ENCODE assay signal across 8 mouse cellular contexts in the genomic region with DNA sequence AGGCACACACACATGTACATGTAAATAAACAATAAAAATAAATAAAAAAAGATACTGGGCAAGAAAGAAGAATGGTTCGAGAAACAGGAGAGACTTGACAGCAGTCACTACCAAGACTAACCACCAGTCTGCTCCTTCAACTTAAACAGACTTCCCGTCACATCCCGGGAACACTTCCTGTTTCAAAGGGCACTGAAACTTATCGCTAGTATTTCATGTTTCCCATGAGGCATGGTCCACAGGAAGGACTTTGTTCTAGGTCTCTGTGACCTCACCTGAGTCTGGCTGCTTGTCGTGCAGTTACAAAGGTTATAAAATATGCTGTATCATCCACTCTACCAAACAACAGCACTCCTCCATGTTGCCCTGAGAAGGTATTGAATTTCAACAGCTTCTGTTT. TPM values are rescaled to one million over a fixed set of nuclear protein-coding genes. Genes with fewer than 3 reads are reported as not detected.
DNase-seq lines count a peak whose midpoint lies in the region; ATAC-seq and TF ChIP-seq lines count a peak whose summit lies in the region.

No protein-coding gene starts in this region.

- 58% methylated on average over 5 of the region's 5 CpGs for WGBS in heart, embryonic 13.5 days
- 61% methylated on average over 5 of the region's 5 CpGs for WGBS in heart, embryonic 10.5 days
- WGBS in liver, embryonic 15.5 days (ENCODE audit: insufficient replicate concordance) = 21% methylated on average over 5 of the region's 5 CpGs

- in situ Hi-C loops in CH12.LX (cut with MboI; ENCODE audit: low pct_ligation_motif_present, low pct_unique_long_range_greater_than_20kb, low sequenced_read_pairs) = no loop called here

- H3K27me3 ChIP-seq in heart, embryonic 13.5 days (replicated peaks) = no peaks in the 10 kb centered on the region
- H3K27me3 ChIP-seq in heart, embryonic 10.5 days (ENCODE audit: insufficient read depth, poor library complexity, severe bottlenecking) = no peaks in the 10 kb centered on the region
- H3K27me3 ChIP-seq in CH12.LX (replicated peaks) = no peaks in the 10 kb centered on the region
- H3K27me3 ChIP-seq in liver, embryonic 15.5 days = no peaks in the 10 kb centered on the region

- H3K79me2 ChIP-seq in CH12.LX (replicated peaks; ENCODE audit: control insufficient read depth, extremely low read depth, insufficient read depth, poor library complexity, severe bottlenecking) = peaks cover 10% of the 10 kb centered on the region

- no peak for TF ChIP-seq RAD21 in CH12.LX (IDR thresholded peaks at IDR 0.05; ENCODE audit: low read depth, low read length)

- no peaks in the 10 kb centered on the region for H3K9me3 ChIP-seq in heart, embryonic 13.5 days
- no peaks in the 10 kb centered on the region for H3K9me3 ChIP-seq in heart, embryonic 10.5 days
- no peaks in the 10 kb centered on the region for H3K9me3 ChIP-seq in CH12.LX (replicated peaks; ENCODE audit: low read length)
- no peaks in the 10 kb centered on the region for H3K9me3 ChIP-seq in liver, embryonic 15.5 days (replicated peaks)

- peak; percentile 30; the same call in 1 of the 2 replicates for TF ChIP-seq POLR2A in CH12.LX (IDR thresholded peaks at IDR 0.05; ENCODE audit: low read depth, low read length)

- ATAC-seq in heart, embryonic 13.5 days (ENCODE audit: extremely low read depth, insufficient number of reproducible peaks, low FRiP score, low TSS enrichment) = no peak
- no peak for ATAC-seq in liver, embryonic 15.5 days (ENCODE audit: insufficient read depth)

- dilution Hi-C loops in CH12.LX (cut with MboI; ENCODE audit: extremely low pct_ligation_motif_present, extremely low pct_unique_long_range_greater_than_20kb, low sequenced_read_pairs) = no loop called here

- TF ChIP-seq EP300 in CH12.LX (IDR thresholded peaks at IDR 0.05; ENCODE audit: low read length) = no peak

- DNase-seq in heart, embryonic 10.5 days (ENCODE audit: low spot score) = no peak
- DNase-seq in CH12.LX (ENCODE audit: extremely low read depth) = peak; percentile 50
- peak; percentile 39 for DNase-seq in induced T-regulatory cell, adult 2 months (ENCODE audit: low read depth)
- DNase-seq in cerebellum, postnatal 36 days = no peak
- no peak for DNase-seq in T-cell, adult 2 months (ENCODE audit: low spot score)
- no peak for DNase-seq in heart, adult 8-10 months (ENCODE audit: low spot score)

- no peak overlapping the region for H3K9ac ChIP-seq in heart, embryonic 13.5 days
- H3K9ac ChIP-seq in CH12.LX (ENCODE audit: insufficient read depth, low read depth) = peak overlapping the region; percentile 63
- no peak overlapping the region for H3K9ac ChIP-seq in liver, embryonic 15.5 days

- 0 out of 2 replicates have a peak overlapping the region, but pooled peaks have one; percentile 28 for H3K27ac ChIP-seq in heart, embryonic 13.5 days (replicated peaks)
- no peak overlapping the region for H3K27ac ChIP-seq in heart, embryonic 10.5 days
- peak overlapping the region; percentile 59 for H3K27ac ChIP-seq in CH12.LX (ENCODE audit: insufficient read depth, low read depth)
- H3K27ac ChIP-seq in liver, embryonic 15.5 days (replicated peaks) = peak overlapping the region; percentile 60

- H3K4me1 ChIP-seq in heart, embryonic 13.5 days = peaks cover 31% of the 10 kb centered on the region
- peaks cover 16% of the 10 kb centered on the region for H3K4me1 ChIP-seq in heart, embryonic 10.5 days
- H3K4me1 ChIP-seq in CH12.LX (ENCODE audit: control insufficient read depth in 1 of 2, insufficient read depth in 2 of 2) = peaks cover 14 to 40% of the 10 kb centered on the region in 2 experiments
- peaks cover 49% of the 10 kb centered on the region for H3K4me1 ChIP-seq in liver, embryonic 15.5 days (replicated peaks)

- peak; percentile 22 to 30; a peak in 3 of 4 replicates for TF ChIP-seq CTCF in CH12.LX (conservative IDR thresholded peaks at IDR 0.05 in 1 of 2, IDR thresholded peaks at IDR 0.05 in 1 of 2; ENCODE audit: low read depth in 2 of 2, low read length in 2 of 2)

- peaks cover 41% of the 10 kb centered on the region for H3K36me3 ChIP-seq in heart, embryonic 13.5 days
- H3K36me3 ChIP-seq in heart, embryonic 10.5 days = peaks cover 33% of the 10 kb centered on the region
- H3K36me3 ChIP-seq in CH12.LX (replicated peaks in 1 of 2; ENCODE audit: control insufficient read depth in 1 of 2, insufficient read depth in 1 of 2, low read length in 1 of 2) = peaks cover 9 to 27% of the 10 kb centered on the region in 2 experiments
- H3K36me3 ChIP-seq in liver, embryonic 15.5 days (replicated peaks) = peaks cover 12% of the 10 kb centered on the region

- H3K4me2 ChIP-seq in heart, embryonic 13.5 days = peak overlapping the region; percentile 25
- peak overlapping the region; percentile 52 for H3K4me2 ChIP-seq in CH12.LX (ENCODE audit: insufficient read depth, low read depth, poor library complexity, severe bottlenecking)
- H3K4me2 ChIP-seq in liver, embryonic 15.5 days = peak overlapping the region; percentile 41

- no peak overlapping the region for H3K4me3 ChIP-seq in heart, embryonic 13.5 days
- H3K4me3 ChIP-seq in heart, embryonic 10.5 days = no peak overlapping the region
- H3K4me3 ChIP-seq in CH12.LX (replicated peaks in 1 of 3; ENCODE audit: low read depth in 2 of 3, low read length in 2 of 3, poor library complexity in 1 of 3) = peak overlapping the region in 1 of 3 experiments; percentile 14
- no peak overlapping the region for H3K4me3 ChIP-seq in liver, embryonic 15.5 days (replicated peaks)

TF ChIP-seq in CH12.LX, 34 proteins besides CTCF, POLR2A, EP300 and RAD21:
- TF ChIP-seq IRF4 (IDR thresholded peaks at IDR 0.05; ENCODE audit: low read depth, low read length) (peak; percentile 21; the same call in 1 of the 2 replicates), ELF1 (IDR thresholded peaks at IDR 0.05; ENCODE audit: low read depth, low read length) (peak; percentile 74), USF1 (IDR thresholded peaks at IDR 0.05; ENCODE audit: low read depth, low read length) (no peak), E2F4 (IDR thresholded peaks at IDR 0.05; ENCODE audit: insufficient replicate concordance, low read depth, low read length) (no peak), HCFC1 (IDR thresholded peaks at IDR 0.05; ENCODE audit: low read depth, low read length) (peak; percentile 59), ZNF384 (IDR thresholded peaks at IDR 0.05; ENCODE audit: low read depth, low read length) (0 out of 2 replicates have a peak, but pooled peaks have one; percentile 2), ZC3H11A (IDR thresholded peaks at IDR 0.05; ENCODE audit: low read depth, low read length) (no peak)

RNA-seq across cellular contexts. Expression of a gene that starts 3.4 kb away (rescaled TPM):
- 82.1 and 88.7 TPM in 2 replicates for polyA plus RNA-seq in heart, embryonic 13.5 days (2015; fragmentation: Nextera tagmentation; extraction: Ambion mirVana)
- 87.6 and 99.5 TPM in 2 replicates for polyA plus RNA-seq in heart, embryonic 10.5 days (2016; fragmentation: Nextera tagmentation; extraction: Ambion mirVana)
- total RNA-seq in CH12.LX (2012; rRNA removed) = 76.5 and 77.4 TPM in 2 replicates
- total RNA-seq in CH12.LX (2014; rRNA removed) = 66.7 and 74.4 TPM in 2 replicates
- 70.4 and 81.8 TPM in 2 replicates for polyA plus RNA-seq in CH12.LX (2012; ENCODE audit: insufficient read length, low read depth)
- 27.5 and 33.1 TPM in 2 replicates for polyA plus RNA-seq in liver, embryonic 15.5 days (2015; fragmentation: Nextera tagmentation; extraction: Ambion mirVana)
- 10 to 100 TPM; 10.1 to 15.1 (median 10.8) TPM for total RNA-seq in heart, adult 8-10 months (2022)

RNA-seq across cellular contexts. Expression of a gene that starts 3.6 kb away (rescaled TPM):
- polyA plus RNA-seq in heart, embryonic 13.5 days (2015; fragmentation: Nextera tagmentation; extraction: Ambion mirVana) = 29.0 and 31.0 TPM in 2 replicates
- 24.5 and 32.7 TPM in 2 replicates for polyA plus RNA-seq in heart, embryonic 10.5 days (2016; fragmentation: Nextera tagmentation; extraction: Ambion mirVana)
- total RNA-seq in CH12.LX (2012; rRNA removed) (19.3 and 21.0 TPM in 2 replicates), CH12.LX (2014; rRNA removed) (17.1 and 18.7 TPM in 2 replicates)
- 20.3 and 20.4 TPM in 2 replicates for polyA plus RNA-seq in CH12.LX (2012; ENCODE audit: insufficient read length, low read depth)
- 32.5 and 41.8 TPM in 2 replicates for polyA plus RNA-seq in liver, embryonic 15.5 days (2015; fragmentation: Nextera tagmentation; extraction: Ambion mirVana)
- total RNA-seq in heart, adult 8-10 months (2022) = 100 to 1,000 TPM; 199 to 220 (median 213) TPM

RNA-seq across cellular contexts. Expression of a gene that starts 27.3 kb away (rescaled TPM):
- 22.8 and 24.4 TPM in 2 replicates for polyA plus RNA-seq in heart, embryonic 13.5 days (2015; fragmentation: Nextera tagmentation; extraction: Ambion mirVana)
- 27.7 and 30.6 TPM in 2 replicates for polyA plus RNA-seq in heart, embryonic 10.5 days (2016; fragmentation: Nextera tagmentation; extraction: Ambion mirVana)
- total RNA-seq in CH12.LX (2012; rRNA removed) (44.8 and 45.5 TPM in 2 replicates), CH12.LX (2014; rRNA removed) (23.9 and 26.6 TPM in 2 replicates)
- 39.0 and 40.7 TPM in 2 replicates for polyA plus RNA-seq in CH12.LX (2012; ENCODE audit: insufficient read length, low read depth)
- polyA plus RNA-seq in liver, embryonic 15.5 days (2015; fragmentation: Nextera tagmentation; extraction: Ambion mirVana) = 6.1 and 7.5 TPM in 2 replicates
- total RNA-seq in heart, adult 8-10 months (2022) = 10 to 100 TPM; 14.5 to 16.4 (median 15.2) TPM

RNA-seq across cellular contexts. Expression of a gene that starts 42.6 kb away (rescaled TPM):
- polyA plus RNA-seq in heart, embryonic 13.5 days (2015; fragmentation: Nextera tagmentation; extraction: Ambion mirVana) = 0.42 and 0.48 TPM in 2 replicates
- polyA plus RNA-seq in heart, embryonic 10.5 days (2016; fragmentation: Nextera tagmentation; extraction: Ambion mirVana) = 0.67 and 1.5 TPM in 2 replicates
- total RNA-seq in CH12.LX (2012; rRNA removed) (0.17 and 0.21 TPM in 2 replicates), CH12.LX (2014; rRNA removed) (0.09 TPM in 1 of 2 replicates, not detected in the other)
- 0.20 and 0.23 TPM in 2 replicates for polyA plus RNA-seq in CH12.LX (2012; ENCODE audit: insufficient read length, low read depth)
- 0.08 and 0.12 TPM in 2 replicates for polyA plus RNA-seq in liver, embryonic 15.5 days (2015; fragmentation: Nextera tagmentation; extraction: Ambion mirVana)
- under 1 TPM; 0.49 to 0.94 (median 0.56) TPM for total RNA-seq in heart, adult 8-10 months (2022)

RNA-seq across cellular contexts. Expression of a gene that starts 56.6 kb away (rescaled TPM):
- 82.4 and 92.2 TPM in 2 replicates for polyA plus RNA-seq in heart, embryonic 13.5 days (2015; fragmentation: Nextera tagmentation; extraction: Ambion mirVana)
- polyA plus RNA-seq in heart, embryonic 10.5 days (2016; fragmentation: Nextera tagmentation; extraction: Ambion mirVana) = 112 and 127 TPM in 2 replicates
- total RNA-seq in CH12.LX (2012; rRNA removed) (157 and 159 TPM in 2 replicates), CH12.LX (2014; rRNA removed) (95.6 and 109 TPM in 2 replicates)
- polyA plus RNA-seq in CH12.LX (2012; ENCODE audit: insufficient read length, low read depth) = 171 and 188 TPM in 2 replicates
- 48.8 and 51.1 TPM in 2 replicates for polyA plus RNA-seq in liver, embryonic 15.5 days (2015; fragmentation: Nextera tagmentation; extraction: Ambion mirVana)
- total RNA-seq in heart, adult 8-10 months (2022) = 10 to 100 TPM; 60.0 to 66.2 (median 63.9) TPM

Comparison
In these comparisons a context has a peak if more than half of its experiments do, and no peak if none do; other contexts are left out.
1. DNase-seq: peak in CH12.LX (single experiment) and induced T-regulatory cell, adult 2 months (single experiment); none in heart, embryonic 10.5 days (single experiment), cerebellum, postnatal 36 days (0 of 2), T-cell, adult 2 months (single experiment) and heart, adult 8-10 months (single experiment).
2. Peak in every context shown above with its lines, with median percentiles within 50 percentile points of each other: H3K4me2 ChIP-seq.